Mouse (Mus musculus) splenic B cell, adult 2 months (primary cell): ENCODE measurements at regions not wholly inside any gene's neighbourhood (a gene's known extent, or its start where the extent isn't known, plus 50 kb on each side); places are given as distances from the start of the nearest gene placed in this dataset.
"Not testable (repeated sequence)": the region's sequence is repeated elsewhere in the genome, so short reads cannot be mapped to it uniquely, and the experiment has no call there.

ENCODE experiments used
- DNase-seq: peaks from one replicate; pipeline ENCODE4 v3.0.0-alpha.2; 2011; ENCODE audit warnings: low read depth, low spot score
- H3K27me3 ChIP-seq: 2 replicates; pipeline ENCODE4 v1.6.1; 2012; ENCODE audit warnings: mild to moderate bottlenecking, low read length, moderate library complexity, mixed read lengths; ENCODE audit not compliant: control insufficient read depth, poor library complexity, insufficient read depth, severe bottlenecking
- H3K36me3 ChIP-seq: 2 replicates; pipeline ENCODE4 v1.6.1; 2012; ENCODE audit warnings: mild to moderate bottlenecking, low read length, moderate library complexity, mixed read lengths; ENCODE audit not compliant: control insufficient read depth, poor library complexity, insufficient read depth, severe bottlenecking

DNA sequence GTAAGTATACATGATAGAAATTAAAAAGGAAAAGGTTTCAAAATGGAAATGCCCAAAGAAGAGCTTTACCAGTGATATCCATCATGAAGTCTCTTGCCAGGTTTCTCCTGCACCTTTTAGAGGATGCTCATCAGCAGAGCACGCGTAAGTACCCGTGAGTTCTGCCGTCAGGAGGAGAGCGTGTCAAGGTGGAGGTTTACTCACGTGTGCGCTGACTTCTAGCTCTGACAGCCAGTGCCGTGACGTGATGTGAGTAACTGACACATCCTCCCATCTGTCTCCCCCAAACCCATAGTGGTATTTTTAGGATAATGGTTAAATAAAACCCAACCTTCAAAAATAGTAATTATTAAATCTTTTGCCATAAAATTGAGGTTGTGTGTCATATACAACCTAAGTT is 55.3 kb downstream of the Adra2a start:
- no peak for DNase-seq
- Histone ChIP-seq H3K36me3 (no peaks in the 10 kb centered on the region), H3K27me3 (no peaks in the 10 kb centered on the region)

DNA sequence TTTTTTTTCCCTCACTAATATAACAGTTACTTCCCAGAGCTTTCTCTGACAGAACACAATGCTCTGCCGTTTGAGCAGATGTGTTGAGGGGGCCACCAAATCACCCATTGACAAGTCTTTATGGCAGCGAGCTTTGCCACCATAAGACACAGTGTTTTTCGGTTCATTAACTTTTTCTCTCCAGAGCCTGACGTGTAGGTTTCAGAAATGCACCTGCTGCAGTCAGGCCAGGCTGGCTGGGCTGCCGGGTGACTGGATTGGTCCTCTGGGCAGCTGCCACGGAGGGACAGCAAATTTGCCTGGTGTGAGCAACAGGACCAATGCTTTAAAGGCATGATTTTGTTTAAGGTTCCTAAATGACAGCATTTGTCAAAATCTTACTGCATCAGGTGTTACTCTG is 55.8 kb downstream of the Adra2a start:
- no peaks in the 10 kb centered on the region for H3K36me3 ChIP-seq
- H3K27me3 ChIP-seq: no peaks in the 10 kb centered on the region
- no peak for DNase-seq

DNA sequence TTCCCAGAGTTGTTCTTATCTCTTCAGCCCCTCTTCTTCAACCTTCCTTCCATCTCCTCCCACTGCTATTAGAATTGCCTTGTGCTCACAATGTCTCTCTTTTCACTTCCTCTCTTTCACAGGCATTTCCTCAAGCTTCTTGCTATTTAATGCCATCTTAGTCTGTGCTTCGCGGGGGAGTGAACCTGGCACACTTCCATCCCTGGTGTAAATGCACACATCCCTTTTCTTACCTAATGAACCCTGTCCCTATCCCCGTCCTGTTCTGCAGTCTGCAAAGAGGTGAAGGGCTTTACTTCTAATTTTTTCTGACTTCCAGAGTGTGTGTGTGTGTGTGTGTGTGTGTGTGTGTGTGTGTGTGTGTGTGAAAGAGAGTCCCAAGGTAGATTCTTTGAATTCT is 62.6 kb downstream of the Adra2a start:
- Histone ChIP-seq H3K36me3 (no peaks in the 10 kb centered on the region), H3K27me3 (no peaks in the 10 kb centered on the region)
- peak; percentile 62 for DNase-seq

DNA sequence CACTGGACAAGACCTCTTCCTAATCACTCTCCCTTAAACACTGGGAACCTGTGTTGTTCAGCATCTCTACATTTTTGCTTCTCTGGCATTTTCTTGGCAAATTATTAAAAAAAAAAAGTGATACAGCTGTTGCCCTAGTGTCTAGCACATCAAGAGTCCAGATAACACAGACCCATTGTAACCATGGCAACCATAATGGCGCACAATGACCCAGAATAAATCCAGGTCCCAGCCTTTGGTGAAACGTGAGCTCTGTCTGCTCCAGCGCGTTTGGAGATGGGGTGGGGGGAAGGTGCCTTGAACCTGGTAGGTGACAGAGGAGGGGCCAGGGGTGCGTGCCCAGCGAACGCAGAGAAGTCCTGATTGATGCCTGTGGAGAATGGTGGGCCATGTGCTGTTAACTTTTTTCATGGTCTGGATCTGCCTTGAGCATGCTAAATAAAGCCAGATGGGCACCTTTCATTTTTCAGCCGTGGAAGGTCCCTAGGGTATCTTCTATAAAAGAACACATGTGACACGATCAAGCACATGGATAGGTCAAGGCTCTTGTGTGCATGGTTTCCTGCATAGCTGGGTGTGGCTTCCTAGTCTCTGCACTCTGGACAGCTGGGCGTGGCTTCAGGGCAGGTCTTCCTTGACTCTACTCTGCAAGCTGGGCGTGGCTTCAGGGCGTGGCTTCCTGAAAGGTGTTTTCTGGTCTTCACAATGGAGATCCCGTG is 63.3 kb downstream of the Adra2a start:
- DNase-seq: peak; percentile 68
- no peaks in the 10 kb centered on the region for H3K36me3 ChIP-seq
- no peaks in the 10 kb centered on the region for H3K27me3 ChIP-seq

GRCm38 (mm10) chr19:54110080-54110479 is 66.1 kb downstream of the Adra2a start:
- Histone ChIP-seq H3K27me3 (no peaks in the 10 kb centered on the region), H3K36me3 (no peaks in the 10 kb centered on the region)
- DNase-seq: no peak

- no peak for DNase-seq
- Histone ChIP-seq H3K36me3 (no peaks in the 10 kb centered on the region), H3K27me3 (no peaks in the 10 kb centered on the region)
Observed at GRCm38 (mm10) chr19:54112691-54113090, 68.7 kb downstream of the Adra2a start.

DNA sequence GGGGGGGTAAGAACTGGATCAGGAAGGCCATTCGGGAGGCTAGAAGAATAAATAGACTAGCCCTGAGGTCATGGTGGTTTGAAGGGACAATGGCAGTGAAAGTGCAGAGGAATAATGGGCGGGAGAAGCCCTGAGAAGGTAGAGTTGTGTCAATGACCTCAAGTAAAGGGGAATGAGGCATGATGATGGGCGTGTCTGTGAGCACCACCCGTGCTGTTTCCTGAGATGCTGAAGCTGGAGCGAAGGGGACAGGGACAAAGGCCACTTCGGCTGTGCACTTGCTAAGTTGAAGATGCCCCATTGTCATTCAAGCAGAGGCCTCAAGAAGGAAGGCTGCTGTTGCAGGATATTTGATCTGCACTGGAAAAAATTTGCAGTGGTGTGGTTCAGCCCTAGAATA is 69.5 kb downstream of the Adra2a start:
- no peaks in the 10 kb centered on the region for H3K27me3 ChIP-seq
- H3K36me3 ChIP-seq: no peaks in the 10 kb centered on the region
- no peak for DNase-seq

DNA sequence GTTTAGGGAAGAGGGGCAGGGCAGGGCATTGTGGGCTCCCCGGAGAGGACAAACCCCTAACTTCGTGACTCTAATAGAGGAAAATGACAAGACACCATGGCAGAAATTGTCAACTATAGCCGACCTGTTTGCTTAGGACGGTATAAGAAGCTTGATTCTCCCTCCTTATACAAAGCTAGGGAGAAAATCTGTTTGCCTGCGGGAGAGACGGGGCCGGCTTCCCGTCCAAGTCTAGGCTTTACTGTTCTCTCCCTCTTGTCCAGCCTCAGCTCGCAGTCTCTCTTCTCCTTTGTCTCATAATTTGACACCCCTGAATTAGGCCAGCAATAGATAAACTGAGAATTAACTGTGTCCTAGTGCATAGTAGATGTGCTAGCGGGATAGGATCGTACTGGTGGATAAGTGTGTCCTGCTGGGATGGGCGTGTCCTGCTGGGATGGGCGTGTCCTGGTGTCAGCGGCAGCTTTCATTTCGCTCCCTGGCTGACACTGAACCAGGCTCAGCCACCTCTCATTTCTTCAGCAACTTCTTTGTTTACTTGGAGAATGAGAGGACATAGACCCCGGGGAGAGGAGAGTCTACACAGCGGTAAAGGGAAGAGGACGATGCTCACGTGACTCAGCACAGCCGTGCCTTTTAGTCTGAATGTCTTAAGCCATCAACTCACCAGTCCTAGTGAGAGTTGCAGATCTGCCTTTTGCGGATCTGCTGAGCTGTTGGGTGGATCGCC is 70.8 kb downstream of the Adra2a start:
- no peaks in the 10 kb centered on the region for H3K27me3 ChIP-seq

GRCm38 (mm10) chr19:54115335-54115734 is 71.4 kb downstream of the Adra2a start:
- Histone ChIP-seq H3K27me3 (no peaks in the 10 kb centered on the region), H3K36me3 (no peaks in the 10 kb centered on the region)
- no peak for DNase-seq

More for the DNA sequence above, 70.8 kb downstream of the Adra2a start:
- peak; percentile 35 for DNase-seq
- H3K36me3 ChIP-seq: no peaks in the 10 kb centered on the region

GRCm38 (mm10) chr19:54116829-54117228 is 72.9 kb downstream of the Adra2a start:
- DNase-seq: no peak
- no peaks in the 10 kb centered on the region for H3K36me3 ChIP-seq
- no peaks in the 10 kb centered on the region for H3K27me3 ChIP-seq

- no peak for DNase-seq
- Histone ChIP-seq H3K36me3 (no peaks in the 10 kb centered on the region), H3K27me3 (no peaks in the 10 kb centered on the region)
Observed at GRCm38 (mm10) chr19:54117676-54118075, 73.7 kb downstream of the Adra2a start.

GRCm38 (mm10) chr19:54123586-54123985 is 79.6 kb downstream of the Adra2a start:
- Histone ChIP-seq H3K27me3 (no peaks in the 10 kb centered on the region), H3K36me3 (no peaks in the 10 kb centered on the region)
- no peak for DNase-seq

GRCm38 (mm10) chr19:54151766-54152165 is 107.8 kb downstream of the Adra2a start:
- DNase-seq, H3K36me3 ChIP-seq: not testable (repeated sequence)

DNA sequence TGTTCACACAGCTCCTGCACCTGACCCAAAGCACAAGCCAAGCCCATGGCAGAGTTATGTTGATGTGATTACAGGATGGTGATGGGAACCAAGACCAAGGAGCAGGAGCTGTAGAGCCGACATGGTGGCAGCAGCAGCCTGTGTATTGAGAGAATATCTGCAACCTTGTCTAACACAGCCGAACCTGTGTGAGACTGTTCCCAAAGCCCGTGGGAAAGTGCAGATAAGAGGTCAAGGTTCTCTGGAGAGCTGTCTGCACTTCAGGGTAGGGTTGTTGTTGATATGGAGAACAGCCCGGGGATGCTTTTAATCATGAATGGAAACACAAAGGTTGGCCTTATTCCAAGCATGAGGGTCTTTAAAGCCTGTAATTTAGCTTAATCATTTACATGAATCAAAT is 110.4 kb downstream of the Adra2a start:
- no peaks in the 10 kb centered on the region for H3K27me3 ChIP-seq
- DNase-seq: no peak
- H3K36me3 ChIP-seq: no peaks in the 10 kb centered on the region

More at GRCm38 (mm10) chr19:54151766-54152165, 107.8 kb downstream of the Adra2a start:
- not testable (repeated sequence) for H3K27me3 ChIP-seq

- DNase-seq: no peak
- H3K27me3 ChIP-seq: no peaks in the 10 kb centered on the region
- H3K36me3 ChIP-seq: no peaks in the 10 kb centered on the region
Observed at GRCm38 (mm10) chr19:54170361-54170760, 126.4 kb downstream of the Adra2a start.
